Mouse (Mus musculus) midbrain, postnatal 0 days (tissue): ENCODE measurements around the gene Bfsp2. TPM values are rescaled to one million over a fixed set of nuclear protein-coding genes. Genes with fewer than 3 reads are reported as not detected.
A peak's percentile ranks its signal among the peaks of the same experiment; 100 is the strongest.

Source experiments
- ATAC-seq: fragments of 200-750 bp; cut with Nextera tagmentation; 2 replicates; pipeline ENCODE4 v1.8.0; 2017; ENCODE audit warnings: moderate number of reproducible peaks, mild to moderate bottlenecking, moderate TSS enrichment, moderate library complexity; ENCODE audit not compliant: low FRiP score
- DNase-seq: peaks from one replicate; pipeline ENCODE4 v3.0.0-alpha.2; 2015; ENCODE audit warnings: low spot score
- H3K27ac ChIP-seq: fragments of 300-500 bp; sonication (generic); 2 replicates; pipeline ENCODE4 v1.5.1; 2014; ENCODE audit warnings: low read depth, mild to moderate bottlenecking, low read length, mixed read lengths
- H3K27me3 ChIP-seq: fragments of 300-500 bp; sonication (generic); 2 replicates; pipeline ENCODE4 v1.6.1; 2014; ENCODE audit warnings: low read length, control low read depth, mixed read lengths; ENCODE audit not compliant: insufficient read depth
- H3K36me3 ChIP-seq: fragments of 300-500 bp; sonication (generic); 2 replicates; pipeline ENCODE4 v1.6.1; 2014; ENCODE audit warnings: low read length, control low read depth, mixed read lengths; ENCODE audit not compliant: insufficient read depth
- H3K4me1 ChIP-seq: fragments of 300-500 bp; sonication (generic); 2 replicates; pipeline ENCODE4 v1.6.1; 2014; ENCODE audit warnings: mild to moderate bottlenecking, control low read depth, antibody characterized with exemption, low read length, mixed read lengths; ENCODE audit not compliant: insufficient read depth
- H3K4me2 ChIP-seq: fragments of 300-500 bp; sonication (generic); 2 replicates; pipeline ENCODE4 v1.6.1; 2014; ENCODE audit warnings: low read depth, mild to moderate bottlenecking, low read length, mixed read lengths; ENCODE audit not compliant: poor library complexity, severe bottlenecking
- H3K4me3 ChIP-seq: fragments of 300-500 bp; sonication (generic); 2 replicates; pipeline ENCODE4 v1.5.1; 2014; ENCODE audit warnings: low read depth, mild to moderate bottlenecking, low read length, moderate library complexity
- H3K9ac ChIP-seq: fragments of 300-500 bp; sonication (generic); replicated peaks from 2 replicates; pipeline ENCODE4 v1.6.1; 2014; ENCODE audit warnings: mild to moderate bottlenecking, low read length, moderate library complexity, mixed read lengths; ENCODE audit not compliant: poor library complexity, severe bottlenecking
- H3K9me3 ChIP-seq: fragments of 300-500 bp; sonication (generic); 2 replicates; pipeline ENCODE4 v1.6.1; 2016; ENCODE audit warnings: low read length, control low read depth
- CTCF ChIP-seq: IDR thresholded peaks from 2 replicates; pipeline ENCODE4 v1.5.1; 2016; ENCODE audit warnings: antibody characterized with exemption, mild to moderate bottlenecking
- WGBS: fragments of 180-500 bp; shearing (Covaris S2); extraction: QIAGEN DNeasy Blood & Tissue Kit; methylation state at CpG from one replicate; pipeline ENCODE4 v1.1.7; 2014; 5-methylcytosine and 5-hydroxymethylcytosine counted together
- polyA plus RNA-seq: library from polyadenylated mRNA; unstranded; fragments of >200 nt; fragmentation: Nextera tagmentation; extraction: Ambion mirVana; gene quantifications from 2 replicates; pipeline ENCODE4 v1.2.1, GENCODE M21; 2015
- total RNA-seq: library from RNA; depleted of rRNA; stranded (reverse); fragments of >200 nt; gene quantifications from 2 replicates; pipeline ENCODE4 v1.2.3, GENCODE M21; 2014

Gene Bfsp2
- total and polyA plus RNA-seq, 2 experiments from 2014 or later = 1.2 to 3.0 TPM

DNA sequence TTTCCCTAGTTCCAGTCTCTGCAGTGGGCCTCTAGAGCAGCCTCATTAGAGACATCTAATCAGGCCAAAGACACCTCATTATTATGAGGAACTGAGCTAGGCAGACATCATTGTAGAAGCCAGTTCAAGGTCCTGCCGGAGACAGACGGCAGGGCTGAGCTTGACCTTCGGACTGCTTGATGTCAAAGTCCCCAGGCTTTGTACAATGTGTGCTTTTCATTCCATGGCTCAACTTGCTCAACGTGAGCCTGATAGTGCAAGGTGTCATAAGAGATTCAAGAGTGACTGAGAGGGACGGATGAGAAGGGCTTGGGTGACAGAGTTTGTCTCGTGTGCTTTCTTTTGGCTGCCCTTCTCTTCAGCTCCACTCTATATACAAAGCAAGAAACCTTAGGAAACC is 4.8 kb downstream of the Bfsp2 start:
- H3K27ac ChIP-seq = no peak overlapping the region
- WGBS = 84% methylated on average over 6 of the region's 6 CpGs
- H3K4me2 ChIP-seq = no peak overlapping the region
- peaks cover 3% of the 10 kb centered on the region; the same call in 1 of the 2 replicates for H3K4me1 ChIP-seq
- no peak overlapping the region for H3K4me3 ChIP-seq
- no peak for ATAC-seq
- TF ChIP-seq CTCF = no peak
- H3K27me3 ChIP-seq = no peaks in the 10 kb centered on the region
- H3K9me3 ChIP-seq = no peaks in the 10 kb centered on the region
- no peak overlapping the region for H3K9ac ChIP-seq
- no peak for DNase-seq
- H3K36me3 ChIP-seq = no peaks in the 10 kb centered on the region

- Histone ChIP-seq H3K4me1 (0 out of 2 replicates have a peak, but pooled peaks cover 3% of the 10 kb centered on the region), H3K9me3 (no peaks in the 10 kb centered on the region), H3K4me3 (no peak overlapping the region), H3K27me3 (no peaks in the 10 kb centered on the region), H3K27ac (no peak overlapping the region), H3K4me2 (no peak overlapping the region), H3K9ac (no peak overlapping the region), H3K36me3 (no peaks in the 10 kb centered on the region)
- WGBS = 11% methylated on average over 13 of the region's 13 CpGs
- TF ChIP-seq CTCF = no peak
- DNase-seq = peak; percentile 52
- ATAC-seq = no peak
Observed at GRCm38 (mm10) chr9:103473915-103474688, 6.1 kb downstream of the Bfsp2 start.

GRCm38 (mm10) chr9:103471784-103472183 is 8.4 kb downstream of the Bfsp2 start:
- Histone ChIP-seq H3K9me3 (no peaks in the 10 kb centered on the region), H3K27ac (no peak overlapping the region), H3K4me2 (peak overlapping the region; percentile 7; the same call in 1 of the 2 replicates), H3K4me3 (no peak overlapping the region), H3K36me3 (no peaks in the 10 kb centered on the region), H3K4me1 (0 out of 2 replicates have a peak, but pooled peaks cover 3% of the 10 kb centered on the region), H3K27me3 (no peaks in the 10 kb centered on the region), H3K9ac (no peak overlapping the region)
- DNase-seq (peak; percentile 37), ATAC-seq (no peak)
- no peak for TF ChIP-seq CTCF
- 15% methylated on average over 11 of the region's 11 CpGs for WGBS

DNA sequence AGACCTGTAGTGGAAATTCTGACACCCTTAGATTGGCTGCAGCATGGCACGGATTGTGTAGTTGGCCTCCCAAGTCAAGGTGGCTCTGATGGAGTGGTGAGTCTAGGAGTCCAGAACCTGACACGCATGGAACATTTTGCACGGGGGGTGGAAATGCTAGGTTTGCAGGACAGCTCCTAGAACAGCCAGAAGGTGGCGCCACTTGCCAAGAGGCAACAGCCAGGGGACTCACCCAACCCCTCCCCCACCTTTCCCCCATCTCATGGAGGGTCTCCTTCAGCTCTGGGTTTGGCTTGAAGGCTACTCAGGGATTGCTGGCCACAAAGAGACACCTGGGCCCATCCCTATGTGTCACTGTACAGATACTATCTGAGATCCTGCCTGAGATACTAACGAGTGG is 10.7 kb downstream of the Bfsp2 start:
- WGBS = 76% methylated on average over 5 of the region's 5 CpGs
- Histone ChIP-seq H3K27me3 (no peaks in the 10 kb centered on the region), H3K4me1 (peaks cover 13% of the 10 kb centered on the region; the same call in 1 of the 2 replicates), H3K27ac (no peak overlapping the region), H3K36me3 (no peaks in the 10 kb centered on the region), H3K9ac (no peak overlapping the region), H3K4me3 (no peak overlapping the region), H3K4me2 (no peak overlapping the region), H3K9me3 (no peaks in the 10 kb centered on the region)
- DNase-seq (no peak), ATAC-seq (no peak)
- TF ChIP-seq CTCF = peak; percentile 53

DNA sequence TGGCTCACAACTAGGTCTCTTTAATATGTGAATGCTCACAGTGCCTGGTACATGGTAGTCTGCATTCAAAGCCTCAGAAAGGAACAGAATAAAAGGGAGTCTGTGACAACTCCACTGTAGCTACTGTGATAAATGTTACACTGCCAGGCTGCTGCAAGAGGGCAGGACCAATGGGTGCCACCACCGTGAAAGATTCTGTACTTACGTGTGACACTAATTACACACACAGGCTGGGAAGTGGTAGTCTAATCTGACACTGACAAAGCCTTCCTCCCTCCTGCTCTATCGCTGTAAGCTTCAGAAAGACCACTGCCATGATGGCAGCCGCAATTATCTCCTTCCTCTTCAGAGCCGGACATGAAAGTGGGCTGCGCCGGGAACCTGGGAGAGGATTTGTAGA is 11.3 kb downstream of the Bfsp2 start:
- Histone ChIP-seq H3K27ac (no peak overlapping the region), H3K4me2 (no peak overlapping the region), H3K9ac (no peak overlapping the region), H3K36me3 (no peaks in the 10 kb centered on the region), H3K4me3 (no peak overlapping the region), H3K27me3 (no peaks in the 10 kb centered on the region), H3K9me3 (no peaks in the 10 kb centered on the region), H3K4me1 (peaks cover 13% of the 10 kb centered on the region; the same call in 1 of the 2 replicates)
- no peak for TF ChIP-seq CTCF
- no peak for DNase-seq
- no peak for ATAC-seq
- WGBS = 53% methylated on average over 7 of the region's 7 CpGs

- Histone ChIP-seq H3K4me2 (no peak overlapping the region), H3K27ac (peak overlapping the region; percentile 59), H3K27me3 (no peaks in the 10 kb centered on the region), H3K9me3 (no peaks in the 10 kb centered on the region), H3K36me3 (no peaks in the 10 kb centered on the region), H3K9ac (no peak overlapping the region), H3K4me1 (peaks cover 9% of the 10 kb centered on the region; the same call in 1 of the 2 replicates), H3K4me3 (no peak overlapping the region)
- ATAC-seq = peak; percentile 68
- WGBS = 15% methylated on average over 13 of the region's 13 CpGs
- peak; percentile 66 for DNase-seq
- TF ChIP-seq CTCF = no peak
Observed at GRCm38 (mm10) chr9:103465711-103466220, 14.5 kb downstream of the Bfsp2 start.
